Mouse (Mus musculus) ZHBTc4 (cell line): ENCODE measurements around the gene Ifne.
A peak's percentile ranks its signal among the peaks of the same experiment; 100 is the strongest.

Experiments used
- DNase-seq: peaks from one replicate; pipeline ENCODE4 v3.0.0-alpha.2; 2011; ENCODE audit warnings: low read depth, low spot score

Ifne gene

DNA sequence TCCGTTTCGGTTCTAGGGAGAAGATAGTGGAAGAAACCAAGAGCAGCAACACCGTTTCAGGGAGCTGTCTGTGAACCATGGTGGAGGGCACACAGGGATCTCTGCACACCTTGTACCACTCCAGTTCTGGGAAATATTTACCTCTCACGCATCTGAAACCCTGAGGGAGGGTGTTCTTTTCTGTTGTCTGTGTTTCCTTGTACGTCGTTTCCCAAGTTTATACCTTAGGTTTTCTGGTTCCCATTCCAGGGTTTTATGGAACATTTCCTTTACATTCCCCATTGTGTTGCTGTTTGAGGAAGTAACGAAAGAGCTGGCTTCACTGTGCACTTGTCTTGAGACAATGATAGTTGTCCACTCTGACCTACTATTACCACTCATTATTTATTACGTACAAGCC is at the start of gene Ifne:
Gene Ifne, minus strand, starts transcription at position 101 of the 400 bp plus-strand sequence.
- DNase-seq: no peak

DNA sequence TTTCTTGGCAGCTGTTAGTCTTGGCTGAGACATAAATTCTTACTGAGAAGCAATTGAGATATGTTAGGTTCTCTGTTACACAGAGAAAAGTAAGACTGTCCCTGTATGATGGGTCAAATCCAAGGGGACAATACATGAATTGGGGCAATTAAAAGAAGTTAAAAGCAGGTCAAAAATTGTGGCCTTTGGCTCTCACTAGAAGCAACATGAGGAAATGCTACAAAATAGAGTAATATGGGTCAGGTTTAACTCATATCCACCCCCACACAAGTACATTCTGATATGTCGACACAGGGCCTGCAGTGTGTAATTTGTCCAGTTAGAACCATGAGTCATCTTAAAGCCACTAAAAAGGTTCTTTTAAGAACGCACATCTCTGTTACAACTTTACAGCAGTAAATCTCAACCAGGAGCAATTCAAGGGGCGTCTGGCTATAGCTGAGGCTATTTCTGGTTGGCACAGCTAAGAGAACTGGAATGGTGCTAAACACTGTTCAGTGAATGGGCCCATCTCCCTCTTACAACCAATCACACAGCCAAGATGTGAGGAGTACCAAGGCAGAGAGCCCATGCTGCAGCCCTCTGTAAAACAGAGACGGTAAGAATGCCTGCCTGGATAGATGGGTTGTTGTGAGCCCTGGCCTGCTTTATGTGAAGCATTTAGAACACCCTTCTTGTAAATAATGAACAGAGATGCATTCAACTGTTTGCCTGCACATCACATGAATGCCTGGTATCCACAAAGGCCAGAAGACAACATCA is 48.5 kb upstream of the Ifne start:
- DNase-seq: no peak

DNA sequence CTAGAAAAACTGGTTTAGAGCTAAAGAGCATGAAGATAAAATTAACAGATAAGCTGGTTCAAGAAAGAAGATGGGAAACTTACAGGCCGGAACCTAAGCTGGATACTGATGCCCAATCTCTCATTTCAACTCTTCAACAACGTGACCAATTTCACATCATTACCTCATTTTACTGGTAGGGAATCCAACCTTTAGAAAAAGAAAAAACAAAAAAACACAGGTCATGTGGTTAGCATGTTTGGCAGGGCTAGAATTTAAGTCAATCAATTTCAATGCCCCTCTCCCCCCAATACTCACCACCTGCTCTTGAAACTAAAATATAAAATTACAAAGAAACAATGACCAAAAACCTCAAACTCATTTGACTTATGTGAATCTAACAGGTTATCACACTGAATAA is 47.8 kb upstream of the Ifne start:
- DNase-seq: no peak

- no peak for DNase-seq
These were observed 46.6 kb upstream of the Ifne start for GRCm38 (mm10) chr4:88926637-88927036.

DNA sequence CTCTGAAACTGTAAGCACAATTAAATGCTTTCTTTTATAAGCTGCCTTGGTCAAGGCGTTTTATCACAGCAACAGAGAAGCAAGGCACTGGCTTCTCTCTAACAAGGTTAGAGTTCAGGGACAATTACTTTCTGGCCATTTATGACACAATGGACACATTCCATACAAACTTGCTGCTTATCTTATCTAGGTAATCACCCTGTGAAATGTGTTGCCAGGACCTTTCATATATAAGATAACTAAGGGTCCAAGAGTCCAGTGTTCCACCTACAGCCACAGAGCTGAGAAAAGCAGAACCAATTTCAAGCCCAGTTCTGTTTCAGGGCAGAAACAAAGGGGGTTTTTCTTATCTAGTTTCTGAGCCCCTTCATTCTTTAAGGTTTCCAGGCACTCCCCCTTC is 46.1 kb upstream of the Ifne start:
- DNase-seq: no peak

GRCm38 (mm10) chr4:88925456-88925855 is 45.5 kb upstream of the Ifne start:
- peak; percentile 62 for DNase-seq

DNA sequence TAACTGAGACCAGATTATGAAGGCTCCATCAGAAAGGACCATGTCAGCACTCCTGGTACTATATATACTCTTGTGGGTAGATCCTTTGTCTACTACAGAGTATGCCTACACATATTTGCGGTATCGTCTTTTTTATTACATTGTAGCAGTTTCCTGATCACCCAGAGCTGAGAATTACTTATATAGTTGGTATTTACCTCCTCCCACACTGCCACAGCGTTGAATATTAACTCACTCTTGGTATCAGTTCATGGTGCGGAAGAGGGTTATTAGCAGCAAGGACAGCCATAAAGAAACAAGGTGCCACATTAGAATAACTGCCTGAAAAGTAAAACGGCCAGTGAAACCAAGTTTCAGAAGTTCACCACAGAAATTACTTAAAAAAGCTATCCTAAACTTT is 41.3 kb upstream of the Ifne start:
- no peak for DNase-seq

GRCm38 (mm10) chr4:88917770-88918460 is 37.9 kb upstream of the Ifne start:
- no peak for DNase-seq

DNA sequence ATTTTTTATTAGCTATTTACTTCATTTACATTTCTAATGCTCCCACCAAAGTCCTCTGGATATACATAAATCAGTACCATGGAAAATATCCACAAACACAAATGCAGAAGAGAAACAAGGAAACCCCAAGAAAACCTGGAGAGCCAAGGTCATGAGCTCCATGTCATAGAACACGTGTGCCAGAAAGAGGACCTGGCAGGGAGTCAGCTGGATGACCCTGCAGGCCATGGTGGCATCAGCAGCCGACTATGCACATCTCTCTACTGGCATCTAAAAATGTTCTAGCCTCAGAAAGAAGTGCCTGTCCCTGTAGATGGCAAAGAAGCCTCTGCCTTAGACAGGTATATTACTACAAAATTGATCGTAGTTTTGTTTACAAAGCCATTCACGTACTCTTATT is 36.3 kb upstream of the Ifne start:
- DNase-seq: no peak

GRCm38 (mm10) chr4:88913984-88914383 is 34.0 kb upstream of the Ifne start:
- DNase-seq: no peak

- DNase-seq: no peak
These were observed 32.9 kb upstream of the Ifne start for GRCm38 (mm10) chr4:88912882-88913281.

GRCm38 (mm10) chr4:88912187-88912586 is 32.2 kb upstream of the Ifne start:
- DNase-seq: no peak

- DNase-seq: no peak
These were observed 29.9 kb upstream of the Ifne start for GRCm38 (mm10) chr4:88909600-88910534.

- no peak for DNase-seq
These were observed 13.3 kb upstream of the Ifne start for GRCm38 (mm10) chr4:88893201-88893754.

DNA sequence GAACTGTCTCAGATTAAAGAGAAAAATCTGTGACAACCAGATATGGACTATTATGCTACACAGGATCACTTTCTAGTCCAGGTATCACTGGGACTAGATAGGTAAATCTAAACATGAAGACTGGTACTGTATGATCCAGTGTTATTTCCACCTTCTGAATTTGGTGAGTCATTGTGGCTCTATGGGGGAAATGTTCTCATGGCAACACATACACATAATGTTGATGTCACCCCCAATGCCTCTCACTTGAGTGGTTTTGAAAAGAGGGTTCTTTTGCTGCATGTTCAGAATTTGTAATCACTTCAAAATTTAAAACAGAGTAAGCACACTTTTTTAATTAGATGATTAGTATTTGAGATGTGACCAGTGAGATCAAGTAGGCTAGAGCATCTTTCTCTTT is 8.2 kb upstream of the Ifne start:
- DNase-seq: no peak

DNA sequence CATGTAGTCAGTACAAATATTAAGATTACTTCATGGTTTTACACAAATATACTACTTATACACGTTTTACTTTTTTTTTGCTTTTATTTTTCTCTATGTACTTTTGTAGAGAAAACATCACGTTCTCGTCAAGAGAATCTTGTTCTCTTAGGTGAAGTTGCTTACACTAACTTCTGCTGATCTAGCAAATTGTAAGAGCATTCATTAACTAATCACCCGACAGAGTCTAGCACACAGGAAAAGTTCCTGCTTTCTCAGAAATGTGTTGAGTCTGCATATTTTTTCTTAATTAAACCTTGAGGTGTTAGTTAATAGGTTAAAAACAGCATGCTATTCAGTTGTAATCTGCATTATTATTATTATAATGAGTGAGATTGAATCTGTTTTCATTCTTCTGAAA is 1.2 kb downstream of the Ifne start:
- DNase-seq: no peak

GRCm38 (mm10) chr4:88878246-88878645 is 1.8 kb downstream of the Ifne start:
- no peak for DNase-seq

GRCm38 (mm10) chr4:88876520-88876919 is 3.5 kb downstream of the Ifne start:
- DNase-seq: peak; percentile 20

DNA sequence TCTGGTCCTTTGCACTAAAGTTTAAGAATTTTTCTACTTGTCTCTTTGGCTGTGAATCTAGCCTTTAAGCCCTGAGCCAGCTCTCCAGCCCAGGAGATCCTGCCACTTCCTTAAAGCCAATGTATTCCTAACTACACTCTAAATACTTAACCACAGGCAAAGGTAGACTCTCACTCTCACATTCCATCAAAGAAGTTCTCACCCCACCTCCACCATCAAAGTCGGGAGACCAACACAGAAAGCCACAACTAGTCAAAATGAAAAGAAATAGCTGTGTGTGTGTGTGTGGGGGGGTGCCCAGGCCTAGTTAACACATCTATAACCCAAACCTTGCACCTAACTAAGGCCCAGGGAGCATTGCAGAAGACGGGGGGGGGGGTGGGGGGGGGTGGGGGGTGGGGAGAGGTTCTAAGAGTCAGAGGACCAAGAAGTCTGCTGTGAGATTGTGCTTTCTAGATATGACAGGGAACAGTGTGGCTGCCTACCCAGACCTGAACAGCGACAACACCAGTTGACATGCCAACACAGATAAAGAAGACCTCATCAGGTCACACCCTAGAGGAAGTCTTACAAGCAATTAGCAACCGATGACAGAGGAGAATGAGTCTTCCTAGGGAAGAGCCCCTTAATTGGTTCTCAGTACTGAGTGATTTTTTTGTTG is 4.4 kb downstream of the Ifne start:
- DNase-seq: no peak

DNA sequence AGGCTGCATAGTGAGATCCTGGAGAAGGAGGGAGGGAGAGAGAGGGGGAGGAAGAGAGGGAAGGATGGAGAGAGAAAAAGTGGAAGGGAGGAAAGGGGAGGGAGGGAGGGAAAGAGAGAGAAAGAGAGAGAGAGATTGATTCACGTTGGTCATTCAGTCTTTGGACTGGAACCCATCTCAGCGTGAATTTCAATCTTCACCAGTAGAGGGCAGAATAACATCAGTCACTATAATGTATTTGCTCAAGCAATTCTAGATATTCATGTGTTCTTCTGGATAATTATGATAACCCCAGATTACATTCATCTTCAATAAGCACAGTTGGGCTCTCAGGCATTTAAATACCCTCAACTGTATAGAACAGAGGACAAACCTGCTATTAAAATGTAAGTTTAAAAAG is 7.3 kb downstream of the Ifne start:
- peak; percentile 18 for DNase-seq
